Mouse (Mus musculus) c-Kit-positive CD71-positive TER-119-positive erythroid progenitor cells, embryonic 14.5 days (primary cell): ENCODE results near the gene Tmem167.
"Not testable (repeated sequence)": the region's sequence is repeated elsewhere in the genome, so short reads cannot be mapped to it uniquely, and the experiment has no call there.

Experiments used
- DNase-seq: peaks from one replicate; pipeline ENCODE4 v3.0.0-alpha.2; 2013; ENCODE audit warnings: low spot score

The Tmem167 gene

GRCm38 (mm10) chr13:90088962-90089824, at the start of gene Tmem167, which contains the start of gene Xrcc4:
Tmem167 (plus strand) TSS chr13:90089123.
Xrcc4 (minus strand) TSS chr13:90089608.
- DNase-seq: peak; percentile 93

- no peak for DNase-seq
These were observed 49.3 kb upstream of the Tmem167 start for GRCm38 (mm10) chr13:90039613-90040012.

GRCm38 (mm10) chr13:90051735-90052134, 37.2 kb upstream of the Tmem167 start:
- DNase-seq: peak; percentile 4

GRCm38 (mm10) chr13:90052408-90052807, 36.5 kb upstream of the Tmem167 start:
- DNase-seq: no peak

- no peak for DNase-seq
These were observed 27.0 kb upstream of the Tmem167 start for GRCm38 (mm10) chr13:90061877-90062276.

- no peak for DNase-seq
These were observed 881 bp downstream of the Tmem167 start for GRCm38 (mm10) chr13:90089825-90090183.

GRCm38 (mm10) chr13:90101514-90101913, 12.6 kb downstream of the Tmem167 start:
- no peak for DNase-seq

- DNase-seq: no peak
These were observed 17.2 kb downstream of the Tmem167 start for GRCm38 (mm10) chr13:90106139-90106538.

GRCm38 (mm10) chr13:90108746-90109145, 19.8 kb downstream of the Tmem167 start:
- DNase-seq: not testable (repeated sequence)

GRCm38 (mm10) chr13:90111681-90112080, 22.8 kb downstream of the Tmem167 start:
- DNase-seq: no peak

GRCm38 (mm10) chr13:90136156-90136910, 47.4 kb downstream of the Tmem167 start:
- no peak for DNase-seq

GRCm38 (mm10) chr13:90141681-90142080, 52.8 kb downstream of the Tmem167 start:
- no peak for DNase-seq

GRCm38 (mm10) chr13:90143245-90143644, 54.3 kb downstream of the Tmem167 start:
- DNase-seq: no peak

- DNase-seq: no peak
These were observed 63.0 kb downstream of the Tmem167 start for GRCm38 (mm10) chr13:90151881-90152280.

GRCm38 (mm10) chr13:90152536-90153273, 63.8 kb downstream of the Tmem167 start:
- DNase-seq: no peak

- DNase-seq: no peak
These were observed 75.2 kb downstream of the Tmem167 start for GRCm38 (mm10) chr13:90164147-90164546.

GRCm38 (mm10) chr13:90167044-90167443, 78.1 kb downstream of the Tmem167 start:
- no peak for DNase-seq

GRCm38 (mm10) chr13:90170100-90170781, 81.3 kb downstream of the Tmem167 start:
- no peak for DNase-seq

- no peak for DNase-seq
These were observed 81.9 kb downstream of the Tmem167 start for GRCm38 (mm10) chr13:90170782-90171179.

- DNase-seq: no peak
These were observed 82.5 kb downstream of the Tmem167 start for GRCm38 (mm10) chr13:90171390-90171789.

GRCm38 (mm10) chr13:90175662-90176061, 86.7 kb downstream of the Tmem167 start:
- DNase-seq: no peak

- DNase-seq: no peak
These were observed 93.3 kb downstream of the Tmem167 start for GRCm38 (mm10) chr13:90182262-90182661.
